Mouse (Mus musculus): Measurements from ENCODE around the gene Safb. TPM values are rescaled to one million over a fixed set of nuclear protein-coding genes. Genes with fewer than 3 reads are reported as not detected.
"Not testable (repeated sequence)": the region's sequence is repeated elsewhere in the genome, so short reads cannot be mapped to it uniquely, and the experiment has no call there.

Safb gene
- total and polyA plus RNA-seq, 2 experiments from 2014 or later = 39.8 to 52.9 TPM

GRCm38 (mm10) chr17:56626754-56627470 is 42.3 kb downstream of the Safb start, which contains the start of gene Lonp1:
TSS of gene Lonp1 (minus strand) at chr17:56626887.
- ATAC-seq (ENCODE audit: insufficient read depth, low read depth) = peak; percentile 94
- peak within 1 kb of the TSS; percentile 52; the same call in 1 of the 2 replicates for H3K27ac ChIP-seq (ENCODE audit: low read depth)
- H3K4me3 ChIP-seq (ENCODE audit: low read depth, low read length) = peak within 1 kb of the TSS; percentile 92
- TF ChIP-seq EP300 (IDR thresholded peaks at IDR 0.05; ENCODE audit: low read depth) (no peak), CTCF (IDR thresholded peaks at IDR 0.05; ENCODE audit: low read depth) (no peak; the same call in 1 of the 2 replicates)
- DNase-seq (ENCODE audit: low spot score) = peak; percentile 96
- no peaks in the 10 kb centered on the region for H3K27me3 ChIP-seq (ENCODE audit: control insufficient read depth, insufficient read depth, low read length)
- H3K9me3 ChIP-seq (replicated peaks; ENCODE audit: control insufficient read depth, low read length) = no peaks in the 10 kb centered on the region
- WGBS = under 1% methylated on average over 51 of the region's 51 CpGs
- peaks cover 23% of the 10 kb centered on the region for H3K36me3 ChIP-seq (replicated peaks; ENCODE audit: control insufficient read depth, insufficient read depth, low read length)
- H3K9ac ChIP-seq (replicated peaks; ENCODE audit: low read depth, low read length) = peak within 1 kb of the TSS; percentile 81
- peak within 1 kb of the TSS; percentile 97 for H3K4me2 ChIP-seq (ENCODE audit: low read depth, low read length)
- H3K4me1 ChIP-seq (ENCODE audit: control insufficient read depth, insufficient read depth) = peaks cover 25% of the 10 kb centered on the region

- ATAC-seq (ENCODE audit: insufficient read depth, low read depth) (no peak), DNase-seq (ENCODE audit: low spot score) (no peak)
- TF ChIP-seq CTCF (IDR thresholded peaks at IDR 0.05; ENCODE audit: low read depth) = no peak
- Histone ChIP-seq H3K36me3 (replicated peaks; ENCODE audit: control insufficient read depth, insufficient read depth, low read length) (peaks cover 15% of the 10 kb centered on the region), H3K4me3 (ENCODE audit: low read depth, low read length) (peak within 1 kb of the TSS; percentile 92), H3K9me3 (replicated peaks; ENCODE audit: control insufficient read depth, low read length) (no peaks in the 10 kb centered on the region), H3K27me3 (ENCODE audit: control insufficient read depth, insufficient read depth, low read length) (no peaks in the 10 kb centered on the region), H3K9ac (replicated peaks; ENCODE audit: low read depth, low read length) (no peak within 1 kb of the TSS), H3K4me1 (ENCODE audit: control insufficient read depth, insufficient read depth) (peaks cover 25% of the 10 kb centered on the region), H3K4me2 (ENCODE audit: low read depth, low read length) (peak within 1 kb of the TSS; percentile 97), H3K27ac (ENCODE audit: low read depth) (no peak within 1 kb of the TSS)
- WGBS = 8% methylated on average over 26 of the region's 26 CpGs
These were observed 43.1 kb downstream of the Safb start, which contains the start of gene Catsperd for GRCm38 (mm10) chr17:56627530-56628277. TSS of gene Catsperd (plus strand) at chr17:56628143.

GRCm38 (mm10) chr17:56629800-56630781 is 45.5 kb downstream of the Safb start:
- H3K27me3 ChIP-seq (ENCODE audit: control insufficient read depth, insufficient read depth, low read length); ATAC-seq (ENCODE audit: insufficient read depth, low read depth); H3K9me3 ChIP-seq (replicated peaks; ENCODE audit: control insufficient read depth, low read length); H3K27ac ChIP-seq (ENCODE audit: low read depth); H3K4me2 ChIP-seq (ENCODE audit: low read depth, low read length); DNase-seq (ENCODE audit: low spot score); H3K4me3 ChIP-seq (ENCODE audit: low read depth, low read length); H3K9ac ChIP-seq (replicated peaks; ENCODE audit: low read depth, low read length); H3K36me3 ChIP-seq (replicated peaks; ENCODE audit: control insufficient read depth, insufficient read depth, low read length): not testable (repeated sequence)
- 77% methylated on average over 27 of the region's 27 CpGs for WGBS
- peaks cover 22% of the 10 kb centered on the region for H3K4me1 ChIP-seq (ENCODE audit: control insufficient read depth, insufficient read depth)

- Histone ChIP-seq H3K27ac (ENCODE audit: low read depth) (no peak overlapping the region), H3K27me3 (ENCODE audit: control insufficient read depth, insufficient read depth, low read length) (no peaks in the 10 kb centered on the region), H3K4me2 (ENCODE audit: low read depth, low read length) (no peak overlapping the region), H3K4me1 (ENCODE audit: control insufficient read depth, insufficient read depth) (peaks cover 11% of the 10 kb centered on the region; the same call in 1 of the 2 replicates), H3K4me3 (ENCODE audit: low read depth, low read length) (no peak overlapping the region), H3K9me3 (replicated peaks; ENCODE audit: control insufficient read depth, low read length) (no peaks in the 10 kb centered on the region), H3K9ac (replicated peaks; ENCODE audit: low read depth, low read length) (no peak overlapping the region), H3K36me3 (replicated peaks; ENCODE audit: control insufficient read depth, insufficient read depth, low read length) (no peaks in the 10 kb centered on the region)
- ATAC-seq (ENCODE audit: insufficient read depth, low read depth) = no peak
- 53% methylated on average over 4 of the region's 4 CpGs for WGBS
- DNase-seq (ENCODE audit: low spot score) = no peak
- TF ChIP-seq EP300 (IDR thresholded peaks at IDR 0.05; ENCODE audit: low read depth) = no peak
- no peak for TF ChIP-seq CTCF (IDR thresholded peaks at IDR 0.05; ENCODE audit: low read depth)
These were observed 47.2 kb downstream of the Safb start for GRCm38 (mm10) chr17:56631807-56632206.

DNA sequence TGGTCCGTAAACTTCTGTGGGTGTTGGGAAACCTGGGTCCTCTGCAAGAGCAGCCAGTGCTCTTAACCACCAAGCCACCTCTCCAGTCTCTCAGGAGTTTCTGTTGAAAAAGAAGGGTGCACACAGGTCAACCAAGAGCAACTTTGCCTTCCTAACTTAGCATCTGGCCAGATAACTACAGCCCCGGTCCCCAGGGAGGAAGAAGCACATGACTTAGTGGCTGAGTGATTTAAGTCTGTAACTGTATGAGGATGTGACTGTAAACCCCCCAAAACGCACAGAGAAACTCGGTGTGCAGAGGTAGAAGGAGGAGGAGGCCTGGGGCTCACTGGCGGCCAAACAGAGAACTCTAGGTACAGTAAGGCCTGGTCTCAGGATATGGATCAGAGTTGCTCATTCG is 49.4 kb downstream of the Safb start:
- ATAC-seq (ENCODE audit: insufficient read depth, low read depth) (no peak), DNase-seq (ENCODE audit: low spot score) (no peak)
- no peak overlapping the region for H3K4me3 ChIP-seq (ENCODE audit: low read depth, low read length)
- TF ChIP-seq EP300 (IDR thresholded peaks at IDR 0.05; ENCODE audit: low read depth) (no peak), CTCF (IDR thresholded peaks at IDR 0.05; ENCODE audit: low read depth) (no peak)
- H3K36me3 ChIP-seq (replicated peaks; ENCODE audit: control insufficient read depth, insufficient read depth, low read length) = no peaks in the 10 kb centered on the region
- H3K9ac ChIP-seq (replicated peaks; ENCODE audit: low read depth, low read length) = no peak overlapping the region
- 70% methylated on average over 6 of the region's 6 CpGs for WGBS
- H3K27me3 ChIP-seq (ENCODE audit: control insufficient read depth, insufficient read depth, low read length) = no peaks in the 10 kb centered on the region
- no peaks in the 10 kb centered on the region for H3K9me3 ChIP-seq (replicated peaks; ENCODE audit: control insufficient read depth, low read length)
- no peaks in the 10 kb centered on the region for H3K4me1 ChIP-seq (ENCODE audit: control insufficient read depth, insufficient read depth)
- no peak overlapping the region for H3K4me2 ChIP-seq (ENCODE audit: low read depth, low read length)
- no peak overlapping the region for H3K27ac ChIP-seq (ENCODE audit: low read depth)
